Mouse (Mus musculus): ENCODE measurements around the gene Wif1.

DNA sequence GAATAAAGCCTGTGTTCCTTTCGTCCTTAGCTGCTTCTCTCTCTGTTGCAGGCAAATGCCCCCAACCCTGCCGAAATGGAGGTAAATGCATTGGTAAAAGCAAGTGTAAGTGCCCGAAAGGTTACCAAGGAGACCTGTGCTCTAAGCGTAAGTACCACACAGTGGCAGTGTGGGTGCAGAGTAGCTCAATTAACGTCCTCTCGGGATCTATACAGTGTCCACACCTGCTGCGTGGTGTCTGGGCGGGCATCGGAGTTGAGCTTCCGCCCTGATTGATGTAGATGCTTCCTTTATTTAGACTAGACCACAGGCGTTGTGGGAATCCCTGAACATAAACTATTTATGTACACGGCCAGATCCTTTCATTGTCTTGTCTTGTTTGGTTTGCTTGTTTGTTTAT lies 62.2 kb downstream of the Wif1 start:
- TF ChIP-seq GATA1 (IDR thresholded peaks at IDR 0.05; ENCODE audit: low read length) (no peak), TAL1 (IDR thresholded peaks at IDR 0.05; ENCODE audit: low read length) (no peak)
